Mouse (Mus musculus): ENCODE results near the gene Gpat2. TPM values are rescaled to one million over a fixed set of nuclear protein-coding genes. Genes with fewer than 3 reads are reported as not detected.

Gene Gpat2
- polyA plus RNA-seq, 1 experiment: 0.32 TPM

DNA sequence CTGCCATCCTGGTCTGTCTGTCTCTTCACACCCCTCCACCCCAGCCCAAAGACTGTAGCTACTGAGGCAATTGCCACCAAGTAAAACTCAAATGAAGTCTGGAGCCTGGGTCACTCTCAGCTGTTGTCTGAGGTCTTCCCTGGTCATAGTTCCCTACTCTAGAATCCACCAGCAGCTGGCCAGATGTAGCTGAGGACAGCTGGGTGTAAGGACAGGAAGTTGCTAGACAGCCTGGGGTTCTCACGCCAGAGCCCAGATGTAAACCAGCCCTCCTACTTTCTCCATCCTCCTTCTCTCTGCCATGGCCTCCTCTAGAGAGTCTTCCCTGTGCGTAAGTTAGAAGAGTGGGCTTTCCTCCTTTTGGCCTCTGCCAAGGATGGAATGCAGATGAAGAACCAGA is 37.5 kb upstream of the Gpat2 start:
- Histone ChIP-seq H3K4me1 (ENCODE audit: control insufficient read depth, insufficient read depth, insufficient read length) (no peaks in the 10 kb centered on the region), H3K4me3 (ENCODE audit: extremely low read depth, insufficient read depth, insufficient read length) (no peak overlapping the region), H3K27ac (ENCODE audit: insufficient read depth, low read length) (no peak overlapping the region), H3K27me3 (ENCODE audit: control insufficient read depth, insufficient read depth, low read length) (no peaks in the 10 kb centered on the region), H3K36me3 (ENCODE audit: control insufficient read depth, insufficient read depth, low read length) (no peaks in the 10 kb centered on the region)
- TF ChIP-seq POLR2A (IDR thresholded peaks at IDR 0.05; ENCODE audit: low read depth, low read length): no peak
- no peak for TF ChIP-seq CTCF (IDR thresholded peaks at IDR 0.05; ENCODE audit: extremely low read depth, insufficient read depth, insufficient read length, insufficient replicate concordance)
- no peak for DNase-seq (ENCODE audit: low read depth in 1 of 2, low spot score in 2 of 2)
- 64% methylated on average over 2 of the region's 2 CpGs for WGBS

DNA sequence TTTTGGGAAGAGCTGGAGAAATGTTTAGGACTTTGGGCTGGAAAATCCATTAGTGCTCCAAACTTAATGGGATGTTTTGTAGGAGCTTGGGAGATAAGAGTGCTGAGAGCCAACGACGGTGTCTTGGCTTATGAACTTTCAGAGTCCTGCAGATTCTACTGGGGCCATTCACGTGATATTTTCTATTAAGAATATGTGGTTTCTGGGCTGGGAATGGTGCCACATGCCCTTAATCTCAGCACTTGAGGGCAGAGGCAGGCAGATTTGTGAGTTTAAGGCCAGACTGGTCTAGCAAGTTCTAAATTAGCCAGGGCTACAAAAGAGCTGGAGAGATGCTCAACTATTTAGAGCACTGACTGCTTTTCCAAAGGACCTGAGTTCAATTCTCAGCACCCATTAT is 34.6 kb upstream of the Gpat2 start:
- H3K27ac ChIP-seq (ENCODE audit: insufficient read depth, low read length): no peak overlapping the region
- WGBS: 78% methylated on average over 3 of the region's 3 CpGs
- H3K27me3 ChIP-seq (ENCODE audit: control insufficient read depth, insufficient read depth, low read length): no peaks in the 10 kb centered on the region
- no peak for TF ChIP-seq CTCF (IDR thresholded peaks at IDR 0.05; ENCODE audit: extremely low read depth, insufficient read depth, insufficient read length, insufficient replicate concordance)
- TF ChIP-seq POLR2A (IDR thresholded peaks at IDR 0.05; ENCODE audit: low read depth, low read length): no peak
- no peaks in the 10 kb centered on the region for H3K36me3 ChIP-seq (ENCODE audit: control insufficient read depth, insufficient read depth, low read length)
- H3K4me1 ChIP-seq (ENCODE audit: control insufficient read depth, insufficient read depth, insufficient read length): no peaks in the 10 kb centered on the region
- no peak overlapping the region for H3K4me3 ChIP-seq (ENCODE audit: extremely low read depth, insufficient read depth, insufficient read length)
- no peak for DNase-seq (ENCODE audit: low read depth in 1 of 2, low spot score in 2 of 2)

DNA sequence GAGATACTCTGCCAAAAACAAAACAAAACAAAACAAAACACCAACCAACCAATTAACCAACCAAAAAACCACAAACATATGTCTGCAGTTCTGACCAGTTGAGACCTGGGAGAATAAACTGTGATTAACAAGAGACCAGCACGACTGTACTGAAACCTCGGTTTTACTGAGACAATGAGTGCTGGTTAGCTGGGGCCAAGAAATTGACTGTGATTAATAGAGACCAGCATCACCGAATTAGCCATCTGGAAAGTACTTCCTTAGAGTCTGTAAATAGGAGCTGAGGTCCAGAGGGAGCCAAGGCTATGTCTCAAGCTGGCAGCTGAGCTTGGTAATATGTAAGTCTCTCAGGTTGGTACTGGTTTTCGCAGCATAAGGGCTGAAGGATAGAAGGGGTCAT is 34.2 kb upstream of the Gpat2 start:
- no peak overlapping the region for H3K4me3 ChIP-seq (ENCODE audit: extremely low read depth, insufficient read depth, insufficient read length)
- no peak for TF ChIP-seq POLR2A (IDR thresholded peaks at IDR 0.05; ENCODE audit: low read depth, low read length)
- TF ChIP-seq CTCF (IDR thresholded peaks at IDR 0.05; ENCODE audit: extremely low read depth, insufficient read depth, insufficient read length, insufficient replicate concordance): no peak
- H3K4me1 ChIP-seq (ENCODE audit: control insufficient read depth, insufficient read depth, insufficient read length): no peaks in the 10 kb centered on the region
- H3K36me3 ChIP-seq (ENCODE audit: control insufficient read depth, insufficient read depth, low read length): no peaks in the 10 kb centered on the region
- no peak overlapping the region for H3K27ac ChIP-seq (ENCODE audit: insufficient read depth, low read length)
- 67% methylated on average over 4 of the region's 4 CpGs for WGBS
- no peaks in the 10 kb centered on the region for H3K27me3 ChIP-seq (ENCODE audit: control insufficient read depth, insufficient read depth, low read length)
- DNase-seq (ENCODE audit: low read depth in 1 of 2, low spot score in 2 of 2): no peak

DNA sequence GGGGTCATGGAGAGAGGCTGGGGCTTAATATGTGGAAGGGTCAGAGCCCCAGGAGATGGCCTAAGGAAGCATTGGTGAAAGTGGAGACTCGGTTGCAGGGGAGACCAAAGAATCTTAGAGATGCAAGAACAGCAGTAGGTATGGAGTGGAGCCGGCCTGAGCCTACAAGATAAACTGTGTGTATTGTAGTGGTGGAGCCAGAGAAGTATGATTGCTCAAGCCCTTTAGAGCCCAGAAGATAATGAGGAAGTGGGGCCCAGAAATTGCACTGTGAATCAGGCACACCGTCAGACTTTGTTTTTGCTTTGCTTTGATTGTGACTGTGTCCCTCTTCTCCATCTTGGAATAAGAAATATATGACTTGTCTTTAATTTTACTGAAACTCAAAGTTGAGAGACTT is 33.7 kb upstream of the Gpat2 start:
- 48% methylated on average over 3 of the region's 3 CpGs for WGBS
- Histone ChIP-seq H3K4me3 (ENCODE audit: extremely low read depth, insufficient read depth, insufficient read length) (no peak overlapping the region), H3K27ac (ENCODE audit: insufficient read depth, low read length) (no peak overlapping the region), H3K27me3 (ENCODE audit: control insufficient read depth, insufficient read depth, low read length) (no peaks in the 10 kb centered on the region), H3K4me1 (ENCODE audit: control insufficient read depth, insufficient read depth, insufficient read length) (no peaks in the 10 kb centered on the region), H3K36me3 (ENCODE audit: control insufficient read depth, insufficient read depth, low read length) (no peaks in the 10 kb centered on the region)
- TF ChIP-seq CTCF (IDR thresholded peaks at IDR 0.05; ENCODE audit: extremely low read depth, insufficient read depth, insufficient read length, insufficient replicate concordance) (no peak), POLR2A (IDR thresholded peaks at IDR 0.05; ENCODE audit: low read depth, low read length) (no peak)
- DNase-seq (ENCODE audit: low read depth in 1 of 2, low spot score in 2 of 2): no peak

DNA sequence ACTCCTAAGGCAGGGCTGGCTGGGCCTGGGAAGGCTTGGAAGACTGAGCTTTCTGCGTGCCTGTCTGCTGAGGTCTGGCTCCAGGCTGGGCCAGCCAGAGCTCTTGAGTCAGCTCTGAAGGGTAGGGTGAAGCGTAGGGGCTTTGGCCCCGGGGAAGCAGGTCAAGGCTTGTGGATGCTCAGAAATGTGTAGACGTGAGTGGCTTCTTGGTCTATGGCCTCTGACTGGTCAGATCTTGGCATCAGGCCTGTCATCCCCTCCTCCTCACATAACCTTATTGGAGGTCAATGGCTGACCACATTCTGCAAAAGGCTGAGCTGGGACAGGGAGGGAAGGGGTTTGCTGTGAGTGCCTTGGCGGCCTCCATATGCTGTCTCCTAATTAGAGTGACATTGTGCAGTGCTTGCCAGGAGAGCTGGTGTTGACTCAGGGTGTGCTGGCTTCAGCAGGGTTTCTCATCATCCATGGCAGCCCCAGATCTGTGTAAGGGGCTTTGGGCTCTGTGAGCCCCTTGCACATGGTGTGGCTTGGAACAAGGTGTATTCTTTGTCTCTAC is 30.3 kb upstream of the Gpat2 start:
- DNase-seq (ENCODE audit: low read depth in 1 of 2, low spot score in 2 of 2): no peak
- H3K27me3 ChIP-seq (ENCODE audit: control insufficient read depth, insufficient read depth, low read length): no peaks in the 10 kb centered on the region
- H3K27ac ChIP-seq (ENCODE audit: insufficient read depth, low read length): no peak overlapping the region
- no peaks in the 10 kb centered on the region for H3K4me1 ChIP-seq (ENCODE audit: control insufficient read depth, insufficient read depth, insufficient read length)
- no peaks in the 10 kb centered on the region for H3K36me3 ChIP-seq (ENCODE audit: control insufficient read depth, insufficient read depth, low read length)
- WGBS: 89% methylated on average over 5 of the region's 5 CpGs
- H3K4me3 ChIP-seq (ENCODE audit: extremely low read depth, insufficient read depth, insufficient read length): no peak overlapping the region
- TF ChIP-seq POLR2A (IDR thresholded peaks at IDR 0.05; ENCODE audit: low read depth, low read length): no peak
- TF ChIP-seq CTCF (IDR thresholded peaks at IDR 0.05; ENCODE audit: extremely low read depth, insufficient read depth, insufficient read length, insufficient replicate concordance): no peak

DNA sequence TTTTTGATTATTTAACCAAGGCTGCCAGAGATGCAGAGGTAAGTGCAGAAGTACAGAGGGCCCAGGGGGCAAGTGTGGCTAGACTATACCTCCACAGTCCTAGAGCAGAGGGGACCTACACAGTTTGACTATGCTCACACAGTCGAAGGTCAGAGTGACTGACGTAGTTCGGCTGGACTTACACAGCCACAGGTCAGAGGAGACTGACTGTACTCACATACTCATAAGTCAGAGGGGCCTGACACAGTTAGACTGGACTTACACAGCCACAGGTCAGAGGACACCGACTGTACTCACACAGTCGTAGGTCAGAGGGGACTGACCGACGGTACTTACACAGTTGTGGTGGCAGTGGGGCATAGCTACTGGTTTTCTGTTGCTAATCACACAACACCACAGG is 26.3 kb upstream of the Gpat2 start:
- Histone ChIP-seq H3K36me3 (ENCODE audit: control insufficient read depth, insufficient read depth, low read length) (no peaks in the 10 kb centered on the region), H3K4me1 (ENCODE audit: control insufficient read depth, insufficient read depth, insufficient read length) (no peaks in the 10 kb centered on the region), H3K27me3 (ENCODE audit: control insufficient read depth, insufficient read depth, low read length) (no peaks in the 10 kb centered on the region), H3K4me3 (ENCODE audit: extremely low read depth, insufficient read depth, insufficient read length) (no peak overlapping the region), H3K27ac (ENCODE audit: insufficient read depth, low read length) (no peak overlapping the region)
- 94% methylated on average over 7 of the region's 7 CpGs for WGBS
- DNase-seq (ENCODE audit: low read depth in 1 of 2, low spot score in 2 of 2): no peak
- TF ChIP-seq CTCF (IDR thresholded peaks at IDR 0.05; ENCODE audit: extremely low read depth, insufficient read depth, insufficient read length, insufficient replicate concordance) (no peak), POLR2A (IDR thresholded peaks at IDR 0.05; ENCODE audit: low read depth, low read length) (no peak)

DNA sequence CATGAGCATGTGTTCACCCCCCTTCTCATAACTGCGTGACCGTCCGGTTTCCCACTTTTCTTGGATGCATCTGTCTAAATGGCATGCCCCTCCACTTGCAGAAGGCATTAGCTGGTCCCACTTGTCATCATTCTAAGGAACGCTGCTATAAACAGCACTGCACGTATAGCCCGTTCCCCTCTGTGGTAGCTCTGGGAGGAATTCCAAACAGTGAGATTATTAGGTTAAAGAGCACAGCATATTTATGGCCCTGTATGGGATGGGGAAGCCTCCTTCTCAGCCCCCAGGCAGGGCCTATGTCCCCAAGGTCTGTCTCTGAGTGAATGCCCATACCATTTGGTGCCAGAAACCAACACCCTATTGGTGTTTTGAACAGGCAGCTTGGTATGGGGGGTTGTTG is 13.9 kb upstream of the Gpat2 start:
- Histone ChIP-seq H3K36me3 (ENCODE audit: control insufficient read depth, insufficient read depth, low read length) (no peaks in the 10 kb centered on the region), H3K27me3 (ENCODE audit: control insufficient read depth, insufficient read depth, low read length) (no peaks in the 10 kb centered on the region), H3K27ac (ENCODE audit: insufficient read depth, low read length) (no peak overlapping the region), H3K4me1 (ENCODE audit: control insufficient read depth, insufficient read depth, insufficient read length) (no peaks in the 10 kb centered on the region), H3K4me3 (ENCODE audit: extremely low read depth, insufficient read depth, insufficient read length) (no peak overlapping the region)
- TF ChIP-seq POLR2A (IDR thresholded peaks at IDR 0.05; ENCODE audit: low read depth, low read length) (no peak), CTCF (IDR thresholded peaks at IDR 0.05; ENCODE audit: extremely low read depth, insufficient read depth, insufficient read length, insufficient replicate concordance) (no peak)
- no peak for DNase-seq (ENCODE audit: low read depth in 1 of 2, low spot score in 2 of 2)
- WGBS: 90% methylated on average over 6 of the region's 6 CpGs

Measured in spleen, adult 2 months (tissue).